Mouse (Mus musculus): ENCODE data around the gene Cfl1. TPM values are rescaled to one million over a fixed set of nuclear protein-coding genes. Genes with fewer than 3 reads are reported as not detected.

Gene Cfl1
- polyA plus RNA-seq, 1 experiment from 2014 or later = 1,341 TPM

DNA sequence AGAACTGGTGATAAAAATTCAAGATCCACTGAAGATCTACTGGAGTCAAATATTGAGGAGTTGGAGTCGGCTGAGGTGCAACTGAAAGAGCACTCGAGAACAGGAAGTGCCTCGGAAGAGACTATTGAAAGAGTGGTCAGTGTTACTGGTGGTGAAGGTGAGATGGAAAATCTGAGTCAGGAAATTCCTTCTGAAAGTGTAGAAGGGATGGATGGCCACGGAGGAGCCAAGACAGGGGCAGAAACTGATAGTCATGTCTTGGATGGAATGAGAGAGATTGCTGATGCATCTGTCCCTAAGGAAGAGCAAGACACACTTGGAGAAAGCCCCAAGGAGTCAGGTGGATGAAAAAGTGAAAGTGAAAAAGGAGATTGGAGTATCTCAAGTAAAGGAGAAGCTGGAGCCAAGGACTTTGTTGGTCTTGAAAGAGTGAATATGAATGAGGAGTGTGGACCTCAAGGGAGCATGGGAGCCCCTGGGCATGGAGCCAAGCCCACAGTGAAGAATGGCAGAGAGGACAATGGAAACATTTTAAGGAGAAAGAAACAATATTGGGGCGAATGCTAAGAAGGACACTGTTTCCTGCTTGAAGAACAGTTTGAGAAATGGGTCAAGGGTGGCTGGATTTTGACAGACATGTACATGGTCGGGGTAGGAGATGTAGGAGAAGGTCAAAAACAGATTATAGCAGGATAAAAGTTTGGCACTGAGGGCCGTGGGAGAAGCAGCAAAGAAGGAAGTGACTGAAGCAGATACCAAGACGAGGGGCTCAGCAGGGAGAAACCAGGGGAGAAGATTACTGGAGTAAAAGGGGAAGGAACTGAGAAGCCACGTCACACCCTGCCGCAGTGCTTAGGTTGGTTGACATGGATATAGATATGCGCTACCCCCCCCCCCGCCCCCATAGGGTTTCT, 22.1 kb downstream of the Cfl1 start:
- Histone ChIP-seq H3K36me3 (no peaks in the 10 kb centered on the region), H3K4me1 (replicated peaks) (peaks cover 40% of the 10 kb centered on the region), H3K4me3 (replicated peaks) (peak overlapping the region; percentile 8), H3K27ac (peak overlapping the region; percentile 65), H3K4me2 (peak overlapping the region; percentile 94), H3K9me3 (replicated peaks) (no peaks in the 10 kb centered on the region), H3K27me3 (no peaks in the 10 kb centered on the region), H3K9ac (peak overlapping the region; percentile 77)
- ATAC-seq (ENCODE audit: low read depth) (no peak), DNase-seq (no peak)
- 14% methylated on average over 12 of the region's 12 CpGs for WGBS (ENCODE audit: insufficient replicate concordance)

DNA sequence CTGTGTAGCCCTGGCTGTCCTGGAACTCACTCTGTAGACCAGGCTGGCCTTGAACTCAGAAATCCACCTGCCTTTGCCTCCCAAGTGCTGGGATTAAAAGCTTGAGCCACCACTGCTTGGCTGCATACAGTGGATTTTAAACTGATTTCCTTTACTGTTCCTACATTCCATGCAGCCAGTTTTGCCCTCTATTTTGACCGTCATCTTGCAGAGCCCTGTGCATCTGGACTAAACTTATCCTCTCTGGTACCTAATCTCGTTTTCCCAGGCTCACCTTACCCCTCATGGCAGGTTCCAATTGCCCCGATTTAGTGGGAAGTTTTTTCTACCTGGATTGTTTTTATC, 22.7 kb downstream of the Cfl1 start:
- no peak for ATAC-seq (ENCODE audit: low read depth)
- H3K9ac ChIP-seq = no peak overlapping the region
- no peaks in the 10 kb centered on the region for H3K9me3 ChIP-seq (replicated peaks)
- no peaks in the 10 kb centered on the region for H3K36me3 ChIP-seq
- 45% methylated on average over 3 of the region's 3 CpGs for WGBS (ENCODE audit: insufficient replicate concordance)
- peaks cover 40% of the 10 kb centered on the region for H3K4me1 ChIP-seq (replicated peaks)
- H3K27me3 ChIP-seq = no peaks in the 10 kb centered on the region
- no peak for DNase-seq
- peak overlapping the region; percentile 94; the same call in 1 of the 2 replicates for H3K4me2 ChIP-seq
- H3K4me3 ChIP-seq (replicated peaks) = no peak overlapping the region; the same call in 1 of the 2 replicates
- H3K27ac ChIP-seq = no peak overlapping the region

DNA sequence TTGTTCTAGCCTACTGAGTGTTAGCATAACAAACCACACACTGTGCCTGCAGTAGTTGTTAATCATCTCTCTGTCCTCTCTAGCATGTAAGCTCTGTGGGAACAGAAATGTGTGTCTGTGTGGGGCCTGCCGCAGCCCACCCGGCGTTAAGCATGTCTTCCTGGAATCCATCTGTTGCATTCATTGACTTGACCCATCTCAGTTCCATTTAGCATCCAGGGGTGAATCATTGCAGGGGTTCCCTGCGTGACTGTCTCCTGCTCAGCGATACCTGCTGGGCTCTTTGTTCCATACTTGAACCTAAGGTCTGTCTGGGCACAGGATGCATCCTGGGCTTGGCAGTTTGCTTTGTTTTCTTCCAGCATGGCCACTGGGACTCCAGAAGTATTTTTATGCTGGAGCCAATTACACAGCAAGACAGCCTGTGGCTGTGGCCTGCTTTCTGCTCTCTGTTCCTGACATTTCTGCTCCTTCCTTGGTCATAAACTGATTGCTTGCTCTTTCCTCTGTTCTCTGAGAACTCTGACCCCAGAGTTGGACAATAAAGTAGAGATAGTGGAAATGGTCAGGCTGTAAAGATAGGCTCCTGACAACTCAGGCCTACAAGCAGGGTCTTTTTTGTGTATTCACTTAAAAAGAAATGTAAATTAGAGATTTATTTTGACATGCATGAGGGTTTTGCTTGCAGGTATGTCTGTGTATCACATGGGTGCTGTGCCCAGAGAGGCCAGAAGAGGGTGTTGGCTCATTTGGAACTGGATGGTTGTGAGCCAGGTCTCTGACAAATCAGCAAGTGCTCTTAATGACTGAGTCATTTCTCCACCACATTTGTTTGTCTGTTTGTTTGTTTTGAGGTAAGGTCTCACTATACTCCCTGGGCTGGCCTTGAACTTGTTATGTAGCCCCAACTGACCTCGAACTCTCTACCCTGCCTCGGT, 25.9 kb downstream of the Cfl1 start:
- WGBS (ENCODE audit: insufficient replicate concordance) = 84% methylated on average over 7 of the region's 7 CpGs
- H3K4me3 ChIP-seq (replicated peaks) = no peak overlapping the region
- no peak overlapping the region for H3K4me2 ChIP-seq
- no peaks in the 10 kb centered on the region for H3K27me3 ChIP-seq
- no peak overlapping the region for H3K9ac ChIP-seq
- H3K36me3 ChIP-seq = no peaks in the 10 kb centered on the region
- no peaks in the 10 kb centered on the region for H3K9me3 ChIP-seq (replicated peaks)
- DNase-seq (no peak), ATAC-seq (ENCODE audit: low read depth) (no peak)
- peaks cover 20% of the 10 kb centered on the region for H3K4me1 ChIP-seq (replicated peaks)
- no peak overlapping the region for H3K27ac ChIP-seq

DNA sequence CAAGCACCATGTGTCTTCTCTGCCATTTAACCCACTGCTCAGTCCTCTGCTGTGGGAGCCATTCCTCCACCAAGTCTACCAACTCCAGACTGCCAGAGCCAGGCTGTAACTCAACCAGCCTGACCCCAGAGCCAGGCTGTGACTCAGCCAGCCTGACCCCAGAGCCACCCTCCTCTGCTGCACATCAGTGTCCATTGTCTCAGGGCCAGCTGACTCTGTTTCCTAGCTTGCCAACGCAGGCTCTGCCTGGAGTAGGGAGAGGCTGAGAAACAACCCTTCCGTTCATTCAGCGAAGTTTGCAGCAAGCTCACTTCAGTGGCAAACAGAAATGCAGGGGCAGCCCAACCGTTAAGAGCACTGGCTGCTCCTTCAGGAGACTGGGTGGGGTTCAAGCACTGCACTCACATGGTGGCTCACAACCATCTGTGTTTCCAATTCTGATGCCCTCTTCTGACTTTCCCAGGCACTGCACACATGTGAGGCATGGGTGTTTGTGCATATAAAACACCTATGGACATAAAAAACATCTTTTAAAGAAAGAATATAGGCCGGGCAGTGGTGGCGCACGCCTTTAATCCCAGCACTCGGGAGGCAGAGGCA, 26.8 kb downstream of the Cfl1 start:
- no peak overlapping the region for H3K4me3 ChIP-seq (replicated peaks)
- H3K4me1 ChIP-seq (replicated peaks) = peaks cover 11% of the 10 kb centered on the region
- no peak overlapping the region for H3K9ac ChIP-seq
- H3K9me3 ChIP-seq (replicated peaks) = no peaks in the 10 kb centered on the region
- H3K36me3 ChIP-seq = no peaks in the 10 kb centered on the region
- no peak for ATAC-seq (ENCODE audit: low read depth)
- no peak overlapping the region for H3K4me2 ChIP-seq
- no peak overlapping the region for H3K27ac ChIP-seq
- no peaks in the 10 kb centered on the region for H3K27me3 ChIP-seq
- no peak for DNase-seq
- WGBS (ENCODE audit: insufficient replicate concordance) = 67% methylated on average over 8 of the region's 8 CpGs

DNA sequence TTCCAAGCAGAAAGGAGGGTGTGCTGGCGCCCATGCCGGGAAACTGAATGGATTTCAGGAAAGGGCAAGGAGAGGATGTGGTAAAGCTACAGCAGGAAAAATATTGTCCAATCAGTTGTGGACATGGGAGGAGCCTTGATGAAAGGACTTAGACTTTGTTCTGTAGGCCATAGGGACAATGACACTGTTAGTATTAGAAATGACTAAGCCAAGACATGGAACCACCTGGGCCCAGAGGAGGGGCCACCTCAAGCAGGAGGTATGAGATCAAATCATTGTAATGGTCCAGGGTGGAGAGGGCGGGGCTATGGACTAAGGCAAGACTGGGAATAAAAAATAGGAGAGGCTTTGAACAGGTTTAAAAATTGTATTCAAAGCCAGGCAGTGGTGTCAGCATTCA, 28.5 kb downstream of the Cfl1 start:
- ATAC-seq (ENCODE audit: low read depth) = no peak
- WGBS (ENCODE audit: insufficient replicate concordance) = 72% methylated on average over 3 of the region's 3 CpGs
- Histone ChIP-seq H3K27me3 (no peaks in the 10 kb centered on the region), H3K4me1 (replicated peaks) (no peaks in the 10 kb centered on the region), H3K36me3 (no peaks in the 10 kb centered on the region), H3K27ac (no peak overlapping the region), H3K4me2 (no peak overlapping the region), H3K9me3 (replicated peaks) (no peaks in the 10 kb centered on the region), H3K4me3 (replicated peaks) (no peak overlapping the region), H3K9ac (no peak overlapping the region)
- DNase-seq = no peak

DNA sequence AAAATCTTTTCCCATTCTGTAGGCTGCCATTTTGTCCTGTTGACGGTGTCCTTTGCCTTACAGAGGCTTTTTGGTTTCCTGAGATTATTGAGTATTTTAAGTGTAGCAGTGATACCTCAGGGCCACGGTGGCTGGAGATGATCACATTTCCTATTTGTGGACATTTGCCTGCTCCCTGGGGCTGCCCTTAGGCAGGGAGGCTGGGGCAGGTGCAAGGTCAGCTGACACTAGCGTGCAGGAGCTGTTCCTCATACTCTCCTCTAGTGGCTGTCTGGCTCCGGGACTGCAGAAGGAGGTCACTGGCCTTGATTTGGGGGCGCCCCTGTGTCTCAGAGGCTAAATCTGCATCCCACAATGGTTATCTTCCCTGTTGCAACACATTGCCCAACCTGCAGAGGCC, 34.9 kb downstream of the Cfl1 start:
- Histone ChIP-seq H3K4me1 (replicated peaks) (peaks cover 7% of the 10 kb centered on the region), H3K27me3 (no peaks in the 10 kb centered on the region), H3K27ac (no peak overlapping the region), H3K4me2 (no peak overlapping the region), H3K36me3 (no peaks in the 10 kb centered on the region), H3K9me3 (replicated peaks) (no peaks in the 10 kb centered on the region), H3K4me3 (replicated peaks) (no peak overlapping the region), H3K9ac (no peak overlapping the region)
- WGBS (ENCODE audit: insufficient replicate concordance) = 67% methylated on average over 5 of the region's 5 CpGs
- DNase-seq = no peak
- ATAC-seq (ENCODE audit: low read depth) = no peak

DNA sequence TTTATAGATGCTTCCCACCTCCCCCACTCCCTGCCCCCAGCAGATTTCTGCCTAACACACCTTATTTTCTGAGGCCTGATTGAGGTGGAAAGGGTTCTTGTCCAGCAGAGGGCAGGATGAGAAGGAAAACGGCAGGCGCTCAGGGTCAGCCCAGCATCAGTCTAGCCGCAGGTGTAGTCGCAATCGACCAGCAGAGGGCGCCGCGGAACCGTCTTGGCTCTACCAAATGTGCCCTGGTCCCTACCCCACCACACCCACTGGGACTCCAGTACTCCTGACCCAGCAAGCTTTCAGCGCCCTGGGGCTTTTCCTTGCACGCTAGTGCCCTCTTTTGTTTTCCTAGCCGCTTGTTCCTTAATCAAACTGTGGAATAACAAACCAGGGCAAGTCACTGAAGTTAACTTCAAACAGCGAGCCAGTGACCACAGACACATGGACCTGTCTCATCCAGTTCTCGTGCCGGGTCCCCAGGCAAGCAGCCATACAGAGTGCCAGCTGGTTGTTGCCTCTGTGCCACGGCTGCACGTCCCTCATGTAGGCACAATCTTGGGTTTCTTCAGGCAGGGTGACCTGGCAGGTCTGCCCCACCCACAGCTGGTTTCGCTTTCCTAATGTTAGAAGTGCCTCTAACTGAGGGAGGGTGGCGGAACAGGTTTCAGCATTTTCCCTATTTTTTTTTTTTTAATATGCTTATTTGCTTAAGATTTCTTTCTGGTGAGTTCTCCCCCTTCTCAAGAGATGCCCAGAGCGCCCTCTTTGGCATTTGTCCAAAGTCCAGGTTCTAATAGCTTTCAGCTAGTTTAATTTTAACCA, 39.3 kb downstream of the Cfl1 start:
- Histone ChIP-seq H3K27ac (no peak overlapping the region), H3K9ac (peak overlapping the region; percentile 14; the same call in 1 of the 2 replicates), H3K4me2 (peak overlapping the region; percentile 51), H3K36me3 (no peaks in the 10 kb centered on the region), H3K9me3 (replicated peaks) (no peaks in the 10 kb centered on the region), H3K4me1 (replicated peaks) (peaks cover 7% of the 10 kb centered on the region), H3K4me3 (replicated peaks) (peak overlapping the region; percentile 18), H3K27me3 (peaks cover 12% of the 10 kb centered on the region; the same call in 1 of the 2 replicates)
- 23% methylated on average over 20 of the region's 20 CpGs for WGBS (ENCODE audit: insufficient replicate concordance)
- peak; percentile 86 for DNase-seq
- peak; percentile 98 for ATAC-seq (ENCODE audit: low read depth)

DNA sequence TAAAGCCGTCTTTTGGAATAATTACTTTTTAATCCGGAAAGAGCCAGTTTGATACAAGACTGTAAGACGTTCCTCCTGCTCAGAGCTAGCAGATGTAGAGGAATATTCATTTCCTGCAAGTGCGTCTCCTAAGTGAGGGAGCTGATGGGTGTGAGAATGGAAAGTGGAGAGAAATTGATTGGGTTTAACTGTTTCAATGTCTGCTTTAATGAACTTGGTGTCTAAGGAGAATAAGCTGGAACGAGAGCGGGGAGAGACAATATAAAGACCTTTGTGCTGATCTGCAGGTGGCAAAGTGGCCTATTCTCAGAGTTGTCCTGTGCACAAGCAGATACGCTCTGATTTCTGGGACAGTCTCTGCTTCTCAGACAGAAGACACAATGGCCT, 39.9 kb downstream of the Cfl1 start:
- WGBS (ENCODE audit: insufficient replicate concordance) = 68% methylated on average over 7 of the region's 7 CpGs
- H3K9ac ChIP-seq = no peak overlapping the region
- H3K27me3 ChIP-seq = peaks cover 12% of the 10 kb centered on the region; the same call in 1 of the 2 replicates
- H3K9me3 ChIP-seq (replicated peaks) = no peaks in the 10 kb centered on the region
- H3K4me1 ChIP-seq (replicated peaks) = peaks cover 7% of the 10 kb centered on the region
- no peak for DNase-seq
- no peak overlapping the region for H3K4me3 ChIP-seq (replicated peaks)
- ATAC-seq (ENCODE audit: low read depth) = no peak
- no peaks in the 10 kb centered on the region for H3K36me3 ChIP-seq
- no peak overlapping the region for H3K4me2 ChIP-seq
- H3K27ac ChIP-seq = no peak overlapping the region

DNA sequence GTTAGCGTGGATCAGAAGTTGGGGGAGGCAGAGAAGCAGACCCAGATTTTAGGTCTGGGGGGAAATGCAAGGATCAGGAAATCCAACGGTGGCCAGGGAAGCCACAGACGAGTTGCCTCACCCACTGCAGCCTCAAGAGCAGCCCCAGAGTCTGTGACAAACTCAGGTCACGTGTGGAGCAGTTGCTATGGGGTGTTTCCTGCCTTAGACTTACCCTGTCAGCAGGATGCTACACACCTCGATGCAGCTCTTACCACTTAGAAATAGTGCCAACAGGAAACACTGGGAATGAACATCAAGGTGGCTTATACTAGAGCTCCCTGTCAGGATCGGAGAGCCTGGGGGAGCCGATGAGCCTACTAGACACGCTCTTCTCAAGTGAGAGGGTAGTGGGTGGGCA, 42.3 kb downstream of the Cfl1 start:
- Histone ChIP-seq H3K27ac (no peak overlapping the region), H3K4me3 (replicated peaks) (no peak overlapping the region), H3K36me3 (no peaks in the 10 kb centered on the region), H3K4me1 (replicated peaks) (peaks cover 7% of the 10 kb centered on the region), H3K9ac (no peak overlapping the region), H3K9me3 (replicated peaks) (no peaks in the 10 kb centered on the region), H3K27me3 (peaks cover 12% of the 10 kb centered on the region; the same call in 1 of the 2 replicates), H3K4me2 (no peak overlapping the region)
- DNase-seq (no peak), ATAC-seq (ENCODE audit: low read depth) (no peak)
- 52% methylated on average over 8 of the region's 8 CpGs for WGBS (ENCODE audit: insufficient replicate concordance)

DNA sequence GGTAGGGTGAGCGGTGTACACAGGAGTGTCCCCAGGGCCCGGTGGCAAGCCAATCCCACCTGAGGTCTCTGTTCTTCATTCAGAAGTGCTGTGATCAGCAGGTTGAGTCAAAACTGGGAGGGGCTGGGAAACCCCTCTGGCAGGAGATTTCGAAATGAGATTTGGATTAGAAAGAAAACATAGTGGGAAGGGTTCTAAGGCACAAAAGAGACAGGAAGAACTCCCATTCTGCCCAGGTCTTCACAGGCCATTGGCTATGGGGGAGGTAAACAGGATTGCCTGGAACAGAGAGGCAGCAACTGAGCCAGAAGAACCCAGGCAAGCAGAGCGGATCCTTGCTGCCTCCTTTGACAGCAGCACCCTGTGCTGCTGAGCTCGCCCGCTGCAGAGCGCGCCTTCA, 48.5 kb downstream of the Cfl1 start:
- no peak for ATAC-seq (ENCODE audit: low read depth)
- Histone ChIP-seq H3K4me1 (replicated peaks) (no peaks in the 10 kb centered on the region), H3K4me3 (replicated peaks) (no peak overlapping the region), H3K27ac (no peak overlapping the region), H3K27me3 (no peaks in the 10 kb centered on the region), H3K9ac (no peak overlapping the region), H3K36me3 (no peaks in the 10 kb centered on the region), H3K9me3 (replicated peaks) (no peaks in the 10 kb centered on the region), H3K4me2 (no peak overlapping the region)
- WGBS (ENCODE audit: insufficient replicate concordance) = 75% methylated on average over 8 of the region's 8 CpGs
- DNase-seq = no peak

All from liver, embryonic 13.5 days (tissue).